Comparison of ENCODE assay signal across 13 mouse cellular contexts in genomic region chr5:64577424-64577823, GRCm38 (mm10).
DNase-seq lines count a peak whose midpoint lies in the region; ATAC-seq lines count a peak whose summit lies in the region.
"Had no signal": no experiment of that assay in that cellular context is flagged by ENCODE, and none has a peak within 500 bp of the region (broad histone marks: within the 10 kb centered on the region; RNA-seq: fewer than 3 reads in every experiment).

No protein-coding gene starts in this region.

- H3K4me3 ChIP-seq in heart, embryonic 15.5 days: no peak overlapping the region
- no peak overlapping the region for H3K4me3 ChIP-seq in midbrain, embryonic 12.5 days
- no peak overlapping the region for H3K4me3 ChIP-seq in midbrain, embryonic 13.5 days (replicated peaks)
- H3K4me3 ChIP-seq in liver, embryonic 13.5 days (replicated peaks): no peak overlapping the region
- H3K4me3 ChIP-seq: hindbrain, embryonic 12.5 days; limb, embryonic 12.5 days had no signal

- DNase-seq in heart, postnatal 25 days (ENCODE audit: low spot score): no peak
- DNase-seq in liver, embryonic 13.5 days: no peak
- peak; percentile 65 for DNase-seq in yolk sac, embryonic 10.5 days (ENCODE audit: low spot score)
- DNase-seq in spleen, adult 18-20 months: no peak
- DNase-seq: kidney, adult 8-10 months; layer of hippocampus, adult 9-11 months had no signal

- no peaks in the 10 kb centered on the region for H3K27me3 ChIP-seq in heart, embryonic 15.5 days
- no peaks in the 10 kb centered on the region for H3K27me3 ChIP-seq in midbrain, embryonic 12.5 days
- no peaks in the 10 kb centered on the region for H3K27me3 ChIP-seq in midbrain, embryonic 13.5 days
- H3K27me3 ChIP-seq in liver, embryonic 13.5 days: no peaks in the 10 kb centered on the region
- H3K27me3 ChIP-seq: hindbrain, embryonic 12.5 days; limb, embryonic 12.5 days had no signal

- no peaks in the 10 kb centered on the region for H3K36me3 ChIP-seq in heart, embryonic 15.5 days
- no peaks in the 10 kb centered on the region for H3K36me3 ChIP-seq in midbrain, embryonic 12.5 days
- no peaks in the 10 kb centered on the region for H3K36me3 ChIP-seq in midbrain, embryonic 13.5 days
- H3K36me3 ChIP-seq in liver, embryonic 13.5 days: no peaks in the 10 kb centered on the region
- H3K36me3 ChIP-seq: hindbrain, embryonic 12.5 days; limb, embryonic 12.5 days had no signal

- no peak overlapping the region for H3K9ac ChIP-seq in heart, embryonic 15.5 days
- no peak overlapping the region for H3K9ac ChIP-seq in midbrain, embryonic 12.5 days (replicated peaks)
- no peak overlapping the region for H3K9ac ChIP-seq in midbrain, embryonic 13.5 days (replicated peaks)
- peak overlapping the region; percentile 5; the same call in 1 of the 2 replicates for H3K9ac ChIP-seq in liver, embryonic 13.5 days
- H3K9ac ChIP-seq: hindbrain, embryonic 12.5 days; limb, embryonic 12.5 days had no signal

- H3K27ac ChIP-seq in heart, embryonic 15.5 days: peak overlapping the region; percentile 65
- 0 out of 2 replicates have a peak overlapping the region, but pooled peaks have one; percentile 10 for H3K27ac ChIP-seq in midbrain, embryonic 12.5 days (replicated peaks)
- H3K27ac ChIP-seq in midbrain, embryonic 13.5 days: no peak overlapping the region
- peak overlapping the region; percentile 57 for H3K27ac ChIP-seq in liver, embryonic 13.5 days
- H3K27ac ChIP-seq: hindbrain, embryonic 12.5 days; limb, embryonic 12.5 days had no signal

- 32% methylated on average over 7 of the region's 7 CpGs for WGBS in heart, embryonic 15.5 days
- 47% methylated on average over 7 of the region's 7 CpGs for WGBS in midbrain, embryonic 12.5 days
- 54% methylated on average over 7 of the region's 7 CpGs for WGBS in midbrain, embryonic 13.5 days
- WGBS in liver, embryonic 13.5 days (ENCODE audit: insufficient replicate concordance): 14% methylated on average over 7 of the region's 7 CpGs

- intact Hi-C loops in heart, postnatal 25 days (cut with DNase I): loop anchor here (1.0 kb wide), 1 partner anchor 226 kb away; the partner anchor contains the start of gene Klf3

- no peaks in the 10 kb centered on the region for H3K9me3 ChIP-seq in heart, embryonic 15.5 days (replicated peaks)
- no peaks in the 10 kb centered on the region for H3K9me3 ChIP-seq in midbrain, embryonic 12.5 days
- H3K9me3 ChIP-seq in midbrain, embryonic 13.5 days: no peaks in the 10 kb centered on the region
- H3K9me3 ChIP-seq in liver, embryonic 13.5 days (replicated peaks): no peaks in the 10 kb centered on the region
- H3K9me3 ChIP-seq: hindbrain, embryonic 12.5 days; limb, embryonic 12.5 days had no signal

- no peak overlapping the region for H3K4me2 ChIP-seq in heart, embryonic 15.5 days
- H3K4me2 ChIP-seq in midbrain, embryonic 12.5 days (replicated peaks): no peak overlapping the region
- H3K4me2 ChIP-seq in midbrain, embryonic 13.5 days (replicated peaks): no peak overlapping the region
- 0 out of 2 replicates have a peak overlapping the region, but pooled peaks have one; percentile 13 for H3K4me2 ChIP-seq in liver, embryonic 13.5 days
- H3K4me2 ChIP-seq: hindbrain, embryonic 12.5 days; limb, embryonic 12.5 days; midbrain, embryonic 11.5 days had no signal

- ATAC-seq in heart, embryonic 15.5 days (replicated peaks; ENCODE audit: insufficient number of reproducible peaks, insufficient read depth, low FRiP score, low read depth): no peak
- ATAC-seq in midbrain, embryonic 12.5 days (ENCODE audit: low FRiP score, low read depth): no peak
- ATAC-seq in midbrain, embryonic 13.5 days: no peak
- peak; percentile 47 for ATAC-seq in liver, embryonic 13.5 days (ENCODE audit: low read depth)
- ATAC-seq: CD4-positive, CD25-positive, alpha-beta regulatory T cell, adult 4 months had no signal

- peaks cover 40% of the 10 kb centered on the region for H3K4me1 ChIP-seq in heart, embryonic 15.5 days (replicated peaks)
- peaks cover 13% of the 10 kb centered on the region for H3K4me1 ChIP-seq in midbrain, embryonic 12.5 days
- H3K4me1 ChIP-seq in midbrain, embryonic 13.5 days (replicated peaks): peaks cover 11% of the 10 kb centered on the region
- peaks cover 53% of the 10 kb centered on the region for H3K4me1 ChIP-seq in liver, embryonic 13.5 days (replicated peaks)
